Mouse (Mus musculus) gastrocnemius, postnatal 25 days (tissue): Measurements from ENCODE around the gene Amigo2. TPM values are rescaled to one million over a fixed set of nuclear protein-coding genes. Genes with fewer than 3 reads are reported as not detected.

Experiments used
- DNase-seq: peaks from one replicate; pipeline ENCODE4 v3.0.0; 2022
- long read RNA-seq, 2 experiments: library from polyadenylated mRNA; stranded (forward); transcript quantifications; one replicate each; pipeline ENCODE4 v2.0.0; 2021
- total RNA-seq, 2 experiments: library from RNA; stranded (reverse); gene quantifications; 1 replicate in 1 of 2; 2 replicates in 1 of 2; pipeline ENCODE4 v1.2.3; 2021

Amigo2 gene
- total RNA-seq = 1 to 10 TPM; 1.5 to 3.2 TPM
- long read RNA-seq, experiment 1, partial matches to known transcripts = 0 of 3 reads
- long read RNA-seq, experiment 1, other reads (novel, unspliced or antisense) = 2 of 3 reads
- long read RNA-seq, experiment 2 = 0 reads

DNA sequence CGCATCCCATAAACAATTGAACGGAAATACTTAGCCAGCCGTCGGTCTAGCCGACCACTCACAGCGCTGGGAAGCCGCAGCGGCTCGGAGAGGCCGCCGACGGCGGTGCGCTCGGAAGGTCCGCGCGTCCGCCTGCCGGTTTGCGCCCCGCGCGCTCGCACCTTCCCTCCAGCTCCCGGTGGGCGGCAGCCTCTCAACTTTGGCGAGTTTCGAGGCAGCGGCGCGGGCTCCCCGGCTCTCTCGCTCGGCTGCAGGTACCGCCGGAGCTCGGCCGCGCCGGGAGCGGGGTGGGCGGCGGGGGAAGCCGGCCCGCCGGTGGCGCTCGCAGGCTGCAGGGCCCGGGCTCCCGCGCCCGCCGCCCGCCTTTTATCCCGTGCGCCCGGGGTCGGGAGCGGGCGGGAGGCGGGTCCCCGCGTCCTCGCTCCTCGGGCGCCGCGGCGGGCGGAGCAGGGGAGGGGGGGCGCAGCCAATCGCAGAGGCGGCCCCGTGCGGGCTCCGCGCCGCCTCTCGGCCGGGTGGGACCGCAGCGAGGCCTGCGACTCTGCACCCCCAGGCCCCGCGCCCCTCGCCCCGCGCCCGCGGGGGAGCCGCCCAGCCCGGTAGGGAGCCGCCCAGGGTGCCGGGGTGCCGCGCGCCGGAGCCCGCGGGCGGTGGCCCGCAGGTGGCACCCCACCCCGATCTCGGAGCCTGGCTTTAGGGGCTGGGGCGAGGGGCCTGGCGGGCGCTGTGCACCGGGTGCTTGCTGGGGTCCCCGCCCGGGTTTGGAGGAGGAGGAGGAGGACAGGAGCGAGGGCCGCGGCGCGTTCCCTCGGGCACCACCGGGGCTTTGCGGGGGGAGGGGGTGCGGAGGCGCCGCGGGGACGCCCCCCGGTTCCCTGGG, at the start of gene Amigo2, which contains the start of gene Pced1b:
Gene Amigo2, minus strand, starts transcription at position 377 of the 880 bp plus-strand sequence.
Gene Pced1b, plus strand, starts transcription at position 197 of the 880 bp plus-strand sequence.
- DNase-seq = peak; percentile 69

DNA sequence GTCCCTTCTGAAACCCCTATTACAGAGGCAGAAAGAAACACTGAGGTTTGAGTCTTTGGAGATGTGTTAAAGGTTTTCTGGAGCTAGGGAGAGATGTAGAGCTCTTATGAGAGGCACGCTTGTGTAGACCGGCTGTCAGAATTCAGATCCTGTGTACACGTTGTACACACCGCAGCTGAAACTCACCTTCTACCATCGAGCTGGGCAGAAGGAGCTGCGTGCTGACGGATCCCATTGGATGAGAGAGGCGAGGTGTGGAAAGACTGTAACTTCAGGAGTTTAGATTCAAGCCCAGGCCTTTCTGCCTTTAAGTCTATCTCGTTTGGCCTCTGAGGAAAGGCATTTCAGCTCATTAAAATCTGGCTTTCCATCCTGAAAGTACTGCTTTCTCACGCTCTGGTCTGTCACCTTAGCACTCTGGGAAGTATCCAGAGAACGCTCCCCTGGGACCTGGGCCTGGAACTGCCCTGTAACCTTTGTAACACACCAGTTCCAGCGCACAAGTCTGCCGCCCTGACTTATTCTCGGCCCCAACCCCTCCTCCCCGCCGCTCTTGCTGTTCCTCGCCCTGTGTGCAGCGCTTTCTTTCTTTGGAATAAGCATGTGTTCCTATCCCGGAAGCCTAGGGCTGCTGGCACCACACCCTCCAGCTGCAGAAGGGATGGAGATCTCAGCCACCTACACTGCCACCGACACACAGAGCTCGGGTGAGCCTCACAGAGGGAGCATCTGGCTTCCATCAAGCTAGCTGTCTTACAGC, 44.4 kb upstream of the Amigo2 start:
- peak; percentile 48 for DNase-seq

DNA sequence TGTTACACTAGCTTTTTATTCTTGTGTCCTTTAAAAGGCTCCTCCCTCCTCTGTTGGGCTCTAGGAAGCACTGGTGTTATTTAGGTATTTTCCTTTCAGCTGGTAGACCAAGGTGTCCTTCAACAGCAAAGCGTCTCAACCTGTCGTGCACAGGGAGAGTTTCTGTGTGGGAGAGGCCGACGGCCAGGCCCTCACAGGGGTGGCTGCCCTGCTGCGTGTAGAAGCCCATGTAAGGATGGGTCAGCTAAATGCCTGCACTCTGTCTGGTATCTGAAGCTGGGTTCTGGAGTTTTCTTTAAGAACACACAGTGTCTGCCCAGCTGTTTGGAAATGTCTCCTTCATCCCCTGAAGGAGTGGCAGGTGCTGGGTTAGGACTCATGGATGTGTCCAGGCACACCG, 43.3 kb upstream of the Amigo2 start:
- no peak for DNase-seq

DNA sequence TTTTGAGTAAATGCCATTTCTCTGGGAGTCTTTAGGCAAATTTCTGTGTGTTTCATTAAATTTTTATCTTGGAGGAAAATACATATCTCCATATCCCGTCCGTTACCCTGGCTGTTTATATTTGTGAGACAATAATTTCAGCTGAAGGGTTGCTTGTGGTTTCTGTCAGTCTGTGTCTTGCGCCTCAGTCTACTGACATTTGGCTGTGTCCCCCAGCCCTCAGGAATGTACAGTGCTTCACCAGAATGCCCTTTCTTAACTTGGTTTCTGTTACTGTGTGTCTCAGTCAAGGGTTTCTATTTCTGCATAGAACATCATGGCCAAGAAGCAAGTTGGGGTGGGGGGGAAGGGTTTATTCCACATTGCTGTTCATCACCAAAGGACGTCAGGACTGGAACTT, 42.1 kb upstream of the Amigo2 start:
- DNase-seq = no peak

DNA sequence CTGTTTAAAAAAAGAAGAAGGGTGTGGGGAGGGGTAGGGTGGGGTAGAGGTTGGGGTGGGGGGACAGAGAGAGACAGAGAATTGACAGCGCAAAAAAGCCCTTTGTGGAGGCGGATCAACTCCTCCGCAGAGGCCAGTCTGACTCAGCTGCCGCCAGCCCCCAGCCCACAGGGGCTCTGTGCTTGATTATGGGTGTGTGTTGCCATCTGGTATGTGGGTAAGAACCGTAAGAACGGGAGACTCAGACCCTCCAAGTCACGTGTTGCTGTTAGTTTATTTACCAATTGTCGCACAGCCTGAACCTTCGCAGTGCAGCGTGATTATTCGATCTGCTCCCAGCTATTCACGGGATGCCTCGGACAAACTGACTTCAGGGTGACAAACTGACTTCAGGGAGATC, 41.6 kb upstream of the Amigo2 start:
- no peak for DNase-seq

DNA sequence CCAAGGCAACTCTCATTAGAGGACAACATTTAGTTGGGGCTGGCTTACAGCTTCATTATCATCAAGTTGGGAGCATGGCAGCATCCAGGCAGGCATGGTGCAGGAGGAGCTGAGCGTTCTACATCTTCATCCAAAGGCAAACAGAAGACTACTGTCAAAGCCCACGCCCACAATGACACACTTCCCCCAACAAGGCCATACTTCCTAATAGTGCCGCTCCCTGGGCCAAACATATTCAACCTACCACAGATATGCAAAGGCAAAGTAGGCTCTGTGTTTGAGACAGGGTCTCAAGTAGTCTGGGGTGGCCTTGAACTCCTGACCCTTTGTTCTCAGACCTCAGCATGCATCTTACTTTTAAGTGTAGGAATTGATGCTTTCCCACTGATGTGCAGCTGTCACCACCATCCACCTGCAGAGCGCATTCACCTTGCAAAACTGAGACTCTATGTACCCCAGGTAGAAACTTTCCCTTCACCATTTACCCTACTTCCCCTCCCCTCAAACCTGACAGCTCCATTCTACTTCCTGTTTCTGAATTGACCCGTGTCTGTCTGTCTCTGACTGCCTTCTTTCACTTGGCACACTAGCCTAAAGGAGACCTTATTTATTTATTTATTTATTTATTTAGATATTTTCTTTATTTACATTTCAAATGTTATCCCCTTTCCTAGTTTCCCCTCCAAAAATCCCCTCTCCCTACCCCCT, 40.5 kb upstream of the Amigo2 start:
- no peak for DNase-seq

DNA sequence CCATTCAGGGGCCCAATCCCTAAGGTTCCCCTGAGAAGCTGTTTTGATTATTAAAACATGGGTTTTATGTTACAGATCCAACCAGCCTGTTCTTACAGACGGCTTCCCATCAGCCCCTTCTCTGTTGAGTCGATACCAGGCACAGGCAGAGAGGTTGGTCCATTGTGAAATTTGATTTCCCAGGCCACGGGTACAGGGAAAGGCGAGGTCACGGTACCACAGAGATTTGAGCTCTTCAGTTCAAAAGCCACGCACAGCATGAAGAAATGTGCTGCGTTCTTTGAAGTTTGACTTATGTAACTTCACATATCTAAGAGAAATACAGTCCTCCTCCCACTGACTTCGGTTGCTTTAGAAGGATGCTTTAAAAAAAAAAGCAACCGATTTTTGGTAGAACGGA, 39.6 kb upstream of the Amigo2 start:
- no peak for DNase-seq

DNA sequence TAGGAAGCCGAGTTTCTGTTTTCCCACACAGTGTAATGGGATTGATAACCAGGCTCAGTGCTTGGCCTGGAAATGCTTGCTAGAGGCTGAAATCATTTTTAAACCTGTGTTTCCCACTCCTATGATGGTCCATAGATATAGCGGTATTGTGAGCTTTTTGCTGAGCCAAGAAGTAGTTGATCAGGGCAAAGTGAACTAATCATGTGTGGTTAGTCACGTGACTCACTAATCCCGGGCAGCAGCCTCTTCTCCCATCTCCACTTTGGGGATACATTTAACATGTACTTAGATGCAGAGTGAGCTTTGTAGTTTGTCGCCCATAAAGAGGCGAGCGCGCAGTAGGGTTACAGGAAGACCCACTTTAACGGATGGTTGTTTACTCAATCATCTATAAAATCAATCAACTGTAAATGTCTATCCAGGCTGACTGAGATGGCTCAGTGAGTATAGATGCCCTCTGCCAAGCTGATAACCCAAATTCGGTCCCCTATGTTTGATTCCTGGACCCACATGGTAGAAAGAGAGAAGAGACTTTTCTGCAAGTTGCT, 38.7 kb upstream of the Amigo2 start:
- no peak for DNase-seq

DNA sequence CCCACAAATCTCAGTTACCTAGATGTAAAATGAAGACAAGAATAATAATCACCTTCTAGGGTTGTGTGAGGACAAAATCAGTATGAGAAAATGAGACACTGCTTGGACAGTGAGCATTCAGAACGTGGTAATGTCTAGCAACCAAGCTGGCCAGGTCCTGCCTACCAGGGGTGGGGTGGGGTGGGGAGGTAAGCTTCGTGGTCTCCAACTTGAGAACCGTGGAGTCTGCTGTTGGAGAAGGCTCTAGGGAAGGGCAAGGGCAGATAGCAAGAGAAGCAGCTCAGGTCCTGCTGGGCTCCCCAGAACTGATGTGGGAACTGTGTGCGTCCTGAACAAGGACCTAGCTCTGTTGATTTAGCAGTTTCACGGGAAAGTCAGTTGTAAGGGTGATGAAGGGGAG, 37.1 kb upstream of the Amigo2 start:
- no peak for DNase-seq

DNA sequence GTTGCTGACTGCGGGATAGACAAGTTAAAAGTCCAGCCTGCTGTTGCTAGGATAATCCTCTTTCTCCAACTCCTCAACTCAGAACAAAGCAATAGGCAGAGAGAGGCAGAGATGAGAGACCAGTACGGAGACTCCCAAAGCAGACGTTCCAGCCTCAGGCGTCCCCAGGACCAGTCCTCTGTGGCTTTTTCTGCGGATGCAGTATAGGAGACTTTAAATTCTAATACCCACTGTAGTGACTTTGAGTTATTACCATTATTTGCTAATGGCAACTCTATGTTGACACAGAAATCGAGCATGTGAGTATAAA, 35.4 kb upstream of the Amigo2 start:
- DNase-seq = no peak

DNA sequence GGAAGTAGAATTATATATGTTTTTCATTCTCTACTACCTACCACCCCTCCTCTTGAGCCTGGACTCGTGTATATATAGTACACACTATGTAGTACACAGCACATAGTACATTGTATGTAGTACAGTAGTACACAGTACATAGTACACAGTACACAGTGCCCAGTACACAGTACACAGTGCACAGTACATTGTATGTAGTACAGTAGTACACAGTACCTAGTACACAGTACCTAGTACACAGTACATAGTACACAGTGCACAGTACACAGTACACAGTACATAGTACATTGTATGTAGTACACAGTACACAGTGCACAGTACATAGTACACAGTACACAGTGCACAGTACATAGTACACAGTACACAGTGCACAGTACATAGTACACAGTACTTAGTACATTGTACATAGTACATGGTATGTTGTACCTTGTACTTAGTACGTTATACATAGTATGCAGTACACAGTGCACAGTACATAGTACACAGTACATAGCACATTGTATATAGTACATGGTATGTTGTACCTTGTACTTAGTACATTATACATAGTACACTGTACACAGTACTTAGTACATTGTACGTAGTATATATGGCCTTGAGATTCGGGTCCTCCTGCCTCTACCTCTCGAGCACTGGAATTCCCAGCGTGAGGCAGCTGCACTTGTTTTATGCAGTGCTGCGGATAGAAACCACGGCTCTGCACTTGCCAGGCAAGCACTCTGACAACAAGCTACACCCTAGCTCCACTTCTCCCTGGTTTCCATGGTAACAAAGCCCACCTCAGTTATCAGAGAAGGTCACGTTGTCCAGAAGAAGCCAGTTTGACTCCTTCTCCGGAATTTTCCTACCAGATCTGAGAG, 34.9 kb upstream of the Amigo2 start:
- no peak for DNase-seq

DNA sequence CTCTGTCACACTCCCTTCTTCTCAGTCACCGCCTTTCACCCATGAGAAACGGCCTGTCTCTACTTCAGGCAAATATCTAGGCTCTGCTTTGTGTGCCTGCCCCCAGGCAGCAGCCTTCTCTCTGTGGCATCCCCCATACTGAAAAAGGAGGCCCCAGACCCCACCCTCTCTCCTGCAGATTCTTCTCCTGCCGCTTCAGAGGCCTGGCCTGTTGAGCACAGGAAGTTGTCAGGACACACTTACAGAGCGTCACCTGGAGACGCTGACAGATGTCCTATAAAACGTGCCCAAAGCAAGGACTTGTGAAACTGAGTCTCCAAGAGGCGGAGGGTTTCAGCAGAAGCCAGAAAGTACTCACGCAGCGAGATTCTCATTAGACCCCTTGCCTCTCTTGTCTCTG, 33.7 kb upstream of the Amigo2 start:
- no peak for DNase-seq

DNA sequence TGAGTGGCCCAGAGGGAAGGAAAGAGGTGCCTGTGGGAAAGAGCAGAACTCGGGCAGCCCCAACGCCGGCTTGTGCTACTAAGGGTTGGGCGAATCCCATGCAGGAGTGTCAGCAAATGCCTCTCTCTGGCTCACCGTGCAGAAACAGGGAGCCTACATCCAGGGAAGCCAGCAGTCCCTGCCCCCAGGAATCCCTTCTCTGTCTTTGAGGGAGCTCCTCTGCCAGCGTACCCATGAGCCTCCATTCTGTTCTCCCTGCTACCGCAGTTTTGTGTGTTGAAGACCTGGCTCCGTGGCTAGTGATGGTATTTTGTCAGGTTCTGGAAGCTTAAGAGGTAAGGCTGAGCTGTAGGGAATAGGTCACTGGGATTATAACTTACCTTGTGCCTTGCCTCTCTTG, 33.0 kb upstream of the Amigo2 start:
- no peak for DNase-seq

DNA sequence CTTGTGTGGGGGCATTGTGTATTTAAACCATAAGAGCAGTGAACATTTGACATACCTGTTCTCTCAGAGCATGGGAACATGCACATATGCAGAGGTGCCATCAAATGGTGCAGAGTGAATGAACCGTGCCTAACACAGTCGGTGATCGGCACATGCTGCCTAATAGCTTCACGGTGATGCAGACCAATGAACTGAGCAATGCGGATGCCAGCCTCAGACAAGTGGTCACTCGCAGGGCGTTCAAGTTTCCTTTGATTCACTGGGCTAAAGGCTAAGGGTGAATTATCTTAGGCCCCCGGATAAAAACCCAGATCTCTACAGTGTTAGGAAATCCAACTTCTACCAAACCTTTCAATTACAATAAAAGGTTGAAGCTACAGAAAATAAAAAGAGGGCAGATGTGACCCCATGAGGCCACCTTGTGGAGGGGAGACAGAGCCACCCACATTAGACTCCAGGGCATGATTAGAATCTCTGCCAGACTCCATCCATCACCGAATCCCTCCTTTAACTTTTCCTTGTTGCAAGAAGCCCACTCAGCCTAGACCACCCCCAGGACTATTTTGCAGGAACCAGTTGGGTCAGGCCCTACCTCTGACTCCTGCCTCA, 31.4 kb upstream of the Amigo2 start:
- DNase-seq = no peak

DNA sequence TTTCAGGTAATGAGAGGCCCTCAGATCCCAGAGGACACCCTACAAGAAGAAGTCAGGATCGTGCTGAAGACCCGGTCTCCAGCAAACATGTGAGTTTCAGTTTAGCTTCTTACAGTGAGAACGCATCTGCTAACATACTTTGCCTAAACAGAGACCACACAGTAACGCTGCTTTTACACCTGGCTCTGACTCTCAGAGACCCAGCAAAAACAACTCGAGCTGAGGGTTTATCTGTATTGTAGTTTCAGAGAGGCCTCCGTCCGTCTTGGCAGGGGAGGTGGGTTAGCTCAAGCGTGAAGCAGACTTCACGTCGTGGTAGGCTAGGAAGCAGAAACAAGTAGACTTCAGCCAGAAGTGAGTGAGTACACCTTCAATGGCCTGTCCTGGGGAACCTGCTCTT, 30.2 kb upstream of the Amigo2 start:
- no peak for DNase-seq

DNA sequence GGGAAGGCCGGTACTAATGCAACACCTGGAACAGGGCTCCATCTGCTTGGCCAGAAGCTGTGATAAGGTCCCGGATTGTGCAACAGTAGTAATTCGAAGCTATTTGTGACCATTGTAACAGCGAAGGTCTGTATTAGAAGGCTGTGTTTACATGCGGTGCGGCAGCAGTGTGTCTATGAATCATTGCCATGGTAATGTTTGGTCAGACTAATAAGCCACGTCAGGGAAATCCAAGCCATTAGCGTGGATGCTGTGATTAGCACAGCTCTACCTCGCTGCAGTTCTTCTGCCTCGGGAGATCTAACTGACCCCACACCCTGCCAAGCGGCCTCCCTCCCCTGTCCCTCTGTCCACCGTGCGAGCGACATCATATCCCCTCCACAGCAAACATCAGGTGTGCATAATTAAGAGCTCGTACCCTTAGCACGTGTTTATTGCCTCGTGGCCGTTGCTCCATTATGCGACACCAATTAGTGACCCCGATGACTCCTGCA, 29.6 kb upstream of the Amigo2 start:
- DNase-seq = no peak

DNA sequence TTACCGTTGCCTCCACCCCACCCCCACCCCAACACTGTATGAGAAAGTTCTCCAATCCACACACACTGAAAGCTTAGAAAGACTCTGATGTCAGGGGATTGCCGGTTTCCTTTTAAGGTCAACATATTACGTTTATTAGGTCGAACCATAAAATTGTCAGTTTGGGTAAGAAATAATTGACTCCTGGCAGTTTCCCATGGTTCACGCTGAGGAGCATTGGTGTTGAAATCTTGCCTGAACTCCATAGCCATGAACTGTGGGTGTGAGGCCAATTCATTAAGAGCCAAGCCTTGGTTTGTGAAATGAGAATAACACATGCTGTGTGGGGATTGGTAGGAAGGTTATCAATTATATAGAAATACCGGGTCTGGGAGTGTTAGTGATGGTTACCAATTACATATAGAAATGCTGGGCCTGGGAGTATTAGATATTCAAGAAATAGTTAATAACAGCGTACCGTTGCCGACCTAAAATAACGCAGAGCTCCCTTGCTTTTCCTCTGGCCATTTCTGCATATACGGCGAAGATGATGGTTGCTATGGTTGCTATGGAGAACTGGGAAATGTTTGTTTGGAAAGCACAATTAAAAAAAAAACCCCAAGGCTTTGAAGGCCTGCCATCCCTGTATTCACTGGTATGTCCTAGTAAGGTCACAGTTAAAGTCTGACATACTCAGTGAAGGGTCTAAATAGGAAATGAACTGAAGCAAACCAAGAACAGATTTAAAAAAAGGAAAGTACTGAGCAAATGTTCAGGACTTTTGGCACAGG, 28.7 kb upstream of the Amigo2 start:
- no peak for DNase-seq

DNA sequence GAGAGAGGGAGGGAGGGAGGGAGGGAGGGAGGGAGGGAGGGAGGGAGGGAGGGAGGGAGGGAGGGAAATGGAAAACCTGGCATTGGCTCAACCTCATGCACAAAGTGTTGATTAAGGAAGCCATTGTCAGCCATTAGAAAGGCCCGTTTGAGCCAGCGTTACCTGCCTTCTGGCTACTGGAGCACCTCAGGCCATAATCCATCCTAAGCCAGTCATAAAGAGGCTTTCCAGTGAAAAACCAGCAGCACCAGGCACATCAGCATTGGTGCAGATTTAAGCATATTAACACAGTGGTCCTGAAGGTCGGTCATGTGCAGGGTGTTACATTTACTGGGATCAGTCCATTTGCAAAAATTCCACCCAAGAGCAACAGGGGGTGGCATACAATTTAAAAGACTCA, 25.7 kb upstream of the Amigo2 start:
- no peak for DNase-seq

DNA sequence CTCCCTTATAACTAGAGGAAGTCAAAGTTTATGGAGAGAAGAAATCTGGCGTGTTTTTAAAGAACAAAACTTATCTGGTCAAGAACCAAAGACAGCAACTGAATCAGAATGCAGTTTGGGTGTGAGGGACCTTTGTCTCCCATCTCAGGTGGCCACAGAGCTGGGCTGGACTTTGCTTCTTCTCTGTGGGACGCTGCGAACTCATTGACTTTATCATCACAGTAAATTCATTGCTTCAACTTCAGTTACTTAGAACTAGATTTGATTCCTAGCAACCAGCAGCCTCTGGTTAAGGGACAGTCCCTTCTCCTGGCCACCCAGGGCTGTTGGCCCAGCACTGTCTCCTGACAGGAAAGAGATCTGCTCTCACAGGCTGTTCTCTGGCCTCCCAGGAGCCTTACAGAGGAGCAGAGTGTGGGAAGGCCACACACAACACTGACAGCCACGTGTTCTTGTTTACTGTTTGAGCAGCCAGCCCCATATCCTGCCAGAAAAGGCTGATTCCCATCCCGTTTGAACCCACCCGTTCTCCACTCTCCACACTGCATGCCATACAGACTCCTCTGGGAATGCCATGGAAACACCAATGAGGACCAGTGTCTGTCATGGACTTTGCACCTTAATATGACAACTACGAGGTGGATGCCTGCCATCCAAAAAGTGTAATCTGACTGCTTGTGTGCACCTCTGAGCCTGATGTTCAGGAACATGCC, 25.1 kb upstream of the Amigo2 start:
- no peak for DNase-seq
